Mouse (Mus musculus) neural tube, embryonic 11.5 days (tissue): Measurements from ENCODE around the gene 1500015O10Rik. TPM values are rescaled to one million over a fixed set of nuclear protein-coding genes. Genes with fewer than 3 reads are reported as not detected.

Experiments
- ATAC-seq: fragments of 200-750 bp; cut with Nextera tagmentation; 2 replicates; pipeline ENCODE4 v1.8.0; 2017; ENCODE audit warnings: moderate number of reproducible peaks, mild to moderate bottlenecking, moderate TSS enrichment, moderate library complexity; ENCODE audit not compliant: insufficient read depth, low FRiP score, low TSS enrichment
- DNase-seq: peaks from one replicate; pipeline ENCODE4 v3.0.0-alpha.2; 2015; ENCODE audit warnings: low spot score
- H3K27ac ChIP-seq: fragments of 300-500 bp; sonication (generic); 2 replicates; pipeline ENCODE4 v1.5.1; 2014; ENCODE audit warnings: low read depth, mild to moderate bottlenecking, low read length
- H3K27me3 ChIP-seq: fragments of 300-500 bp; sonication (generic); 2 replicates; pipeline ENCODE4 v1.6.1; 2014; ENCODE audit warnings: mild to moderate bottlenecking, low read length, mixed read lengths; ENCODE audit not compliant: control insufficient read depth, insufficient read depth
- H3K36me3 ChIP-seq: fragments of 300-500 bp; sonication (generic); 2 replicates; pipeline ENCODE4 v1.6.1; 2014; ENCODE audit warnings: mild to moderate bottlenecking, low read length, moderate library complexity, mixed read lengths; ENCODE audit not compliant: control insufficient read depth, insufficient read depth
- H3K4me1 ChIP-seq: fragments of 300-500 bp; sonication (generic); 2 replicates; pipeline ENCODE4 v1.6.1; 2014; ENCODE audit warnings: low read length, mixed read lengths; ENCODE audit not compliant: control insufficient read depth, insufficient read depth
- H3K4me2 ChIP-seq: fragments of 300-500 bp; sonication (generic); 2 replicates; pipeline ENCODE4 v1.6.1; 2014; ENCODE audit warnings: low read depth, mild to moderate bottlenecking, moderate library complexity
- H3K4me3 ChIP-seq: fragments of 300-500 bp; sonication (generic); 2 replicates; pipeline ENCODE4 v1.5.1; 2014; ENCODE audit warnings: low read depth, low read length
- H3K9ac ChIP-seq: fragments of 300-500 bp; sonication (generic); 2 replicates; pipeline ENCODE4 v1.6.1; 2014; ENCODE audit warnings: mild to moderate bottlenecking, low read length
- H3K9me3 ChIP-seq: fragments of 300-500 bp; sonication (generic); 2 replicates; pipeline ENCODE4 v1.6.1; 2016; ENCODE audit warnings: low read length; ENCODE audit not compliant: control insufficient read depth
- WGBS: fragments of 180-500 bp; shearing (Covaris S2); extraction: QIAGEN DNeasy Blood & Tissue Kit; methylation state at CpG from one replicate; pipeline ENCODE4 v1.1.7; 2014; 5-methylcytosine and 5-hydroxymethylcytosine counted together
- polyA plus RNA-seq: library from polyadenylated mRNA; unstranded; fragments of >200 nt; fragmentation: Nextera tagmentation; extraction: Ambion mirVana; gene quantifications from 2 replicates; pipeline ENCODE4 v1.2.1, GENCODE M21; 2014

1500015O10Rik gene
- polyA plus RNA-seq, 1 experiment from 2014 or later, result 0.27 TPM

DNA sequence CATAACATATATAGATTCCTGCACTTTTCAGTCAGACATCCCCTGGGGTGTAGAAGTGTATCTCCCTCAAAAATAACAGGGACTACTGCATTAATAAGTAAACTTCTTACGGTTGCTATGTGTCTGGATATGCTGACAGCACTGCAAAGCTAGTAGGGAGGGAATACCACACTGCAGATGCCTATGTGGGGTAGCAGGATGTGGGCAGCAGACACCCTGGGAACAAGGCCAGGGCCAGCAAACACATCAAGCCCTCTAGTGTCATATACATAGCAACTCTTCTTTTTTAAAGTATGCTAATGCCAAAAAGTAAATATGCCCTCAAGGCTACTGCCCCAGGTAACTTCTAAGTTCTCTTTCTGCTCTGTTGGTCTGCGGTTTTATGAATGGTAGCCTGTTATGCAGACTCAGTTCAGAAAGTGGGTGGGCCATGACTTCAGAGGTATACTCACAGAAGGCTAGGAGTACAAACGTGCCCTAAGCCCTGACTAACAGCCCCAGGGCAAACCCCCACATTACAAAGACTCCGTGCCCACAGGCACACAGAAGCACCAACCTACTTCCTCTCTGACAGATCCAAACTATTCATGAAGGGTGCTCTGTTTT lies 38.1 kb downstream of the 1500015O10Rik start:
- ATAC-seq, result no peak
- peaks cover 3% of the 10 kb centered on the region; the same call in 1 of the 2 replicates for H3K36me3 ChIP-seq
- WGBS, result 81% methylated on average over 4 of the region's 4 CpGs

DNA sequence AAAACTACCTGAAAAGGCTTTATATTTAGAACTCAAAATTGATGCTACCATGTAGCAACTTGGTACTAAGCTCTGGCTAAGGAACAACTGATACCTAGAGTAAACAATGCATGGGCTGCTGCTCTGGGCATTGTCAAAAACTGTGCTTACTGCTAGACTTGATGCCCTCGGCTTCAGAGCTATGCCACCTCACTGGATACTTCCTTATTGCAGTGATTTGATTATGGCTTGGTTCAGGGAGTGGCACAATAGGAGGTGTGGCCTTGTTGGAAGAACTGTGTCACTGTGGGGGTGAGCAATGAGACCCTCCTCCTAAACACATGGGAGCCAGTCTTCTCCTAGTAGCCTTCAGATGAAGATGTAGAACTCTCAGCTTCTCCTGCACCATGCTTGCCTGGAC lies 38.9 kb downstream of the 1500015O10Rik start:
- Histone ChIP-seq H3K9ac (no peak overlapping the region), H3K27ac (no peak overlapping the region), H3K27me3 (no peaks in the 10 kb centered on the region), H3K4me3 (no peak overlapping the region), H3K36me3 (peaks cover 3% of the 10 kb centered on the region; the same call in 1 of the 2 replicates), H3K9me3 (no peaks in the 10 kb centered on the region), H3K4me2 (no peak overlapping the region), H3K4me1 (no peaks in the 10 kb centered on the region)
- DNase-seq (no peak), ATAC-seq (no peak)
- 73% methylated on average over 1 of the region's 1 CpGs for WGBS

More for the DNA sequence above, 38.1 kb downstream of the 1500015O10Rik start:
- H3K4me2 ChIP-seq, result no peak overlapping the region
- no peaks in the 10 kb centered on the region for H3K4me1 ChIP-seq
- H3K9ac ChIP-seq, result no peak overlapping the region
- H3K4me3 ChIP-seq, result no peak overlapping the region
- H3K27ac ChIP-seq, result no peak overlapping the region
- H3K9me3 ChIP-seq, result no peaks in the 10 kb centered on the region
- DNase-seq, result no peak
- no peaks in the 10 kb centered on the region for H3K27me3 ChIP-seq

DNA sequence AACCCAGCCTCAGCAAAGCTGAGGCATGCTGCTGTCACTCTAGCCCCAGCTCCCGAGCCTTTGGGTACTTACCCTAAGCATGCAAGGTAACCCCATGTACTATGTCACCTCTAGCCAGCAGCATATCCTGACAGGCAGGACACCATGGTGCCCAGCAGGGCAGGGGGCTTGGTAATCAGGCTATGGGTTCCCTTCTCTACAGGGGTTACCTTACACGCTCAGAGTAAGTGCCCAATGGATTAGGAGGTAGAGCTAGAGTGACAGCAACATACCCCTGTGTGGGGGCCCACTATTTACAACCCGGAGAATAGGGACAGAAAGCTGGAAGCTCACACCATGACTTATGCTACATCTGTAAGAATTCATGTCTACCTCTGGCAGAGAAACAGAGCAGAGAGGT lies 39.6 kb downstream of the 1500015O10Rik start:
- Histone ChIP-seq H3K27me3 (no peaks in the 10 kb centered on the region), H3K4me3 (no peak overlapping the region), H3K4me1 (no peaks in the 10 kb centered on the region), H3K4me2 (no peak overlapping the region), H3K9ac (no peak overlapping the region), H3K36me3 (peaks cover 3% of the 10 kb centered on the region), H3K9me3 (no peaks in the 10 kb centered on the region), H3K27ac (no peak overlapping the region)
- ATAC-seq, result no peak
- 92% methylated on average over 3 of the region's 3 CpGs for WGBS
- no peak for DNase-seq

DNA sequence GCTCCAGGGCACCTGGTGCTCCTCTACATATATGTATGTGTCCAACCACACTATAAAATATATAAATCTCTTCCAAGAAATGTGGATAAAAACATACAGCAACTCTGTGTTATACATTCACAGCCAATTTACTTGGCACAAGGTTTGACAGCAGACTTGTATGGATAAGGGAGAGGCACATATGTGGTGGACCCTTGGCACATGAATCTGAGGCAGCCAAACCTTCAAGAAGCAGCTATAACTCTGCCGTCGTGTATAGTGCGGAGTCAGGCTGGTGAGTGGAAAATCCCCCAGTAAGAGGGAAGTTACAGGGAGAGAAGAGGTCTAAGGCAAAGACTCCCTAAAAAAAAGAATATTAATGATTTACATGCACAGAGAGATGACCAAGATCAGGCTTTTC lies 42.3 kb downstream of the 1500015O10Rik start:
- Histone ChIP-seq H3K36me3 (peaks cover 3% of the 10 kb centered on the region), H3K4me3 (no peak overlapping the region), H3K27me3 (no peaks in the 10 kb centered on the region), H3K27ac (no peak overlapping the region), H3K4me2 (no peak overlapping the region), H3K9ac (no peak overlapping the region), H3K9me3 (no peaks in the 10 kb centered on the region), H3K4me1 (no peaks in the 10 kb centered on the region)
- no peak for ATAC-seq
- WGBS, result 92% methylated on average over 3 of the region's 3 CpGs
- no peak for DNase-seq

DNA sequence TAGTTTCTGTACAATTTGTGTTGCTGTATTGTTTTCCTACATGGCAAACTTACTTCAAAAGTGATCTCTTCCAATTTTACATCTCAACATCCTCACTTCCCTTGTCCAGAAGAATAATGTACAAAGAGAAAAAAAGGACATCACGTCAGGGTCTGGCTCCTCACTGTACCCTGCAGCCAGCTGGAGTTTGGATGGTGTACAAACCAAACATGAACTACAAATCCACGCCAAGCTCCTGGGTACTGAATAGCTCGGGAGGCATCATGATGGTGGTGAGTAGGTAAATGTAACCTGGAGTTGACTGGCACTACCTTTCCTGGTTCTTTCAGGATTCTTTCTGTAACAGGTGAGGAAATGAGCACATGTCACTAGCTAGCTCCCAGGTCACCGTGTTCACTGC lies 43.7 kb downstream of the 1500015O10Rik start:
- DNase-seq (no peak), ATAC-seq (no peak)
- no peak overlapping the region for H3K27ac ChIP-seq
- no peak overlapping the region for H3K9ac ChIP-seq
- no peak overlapping the region for H3K4me3 ChIP-seq
- H3K9me3 ChIP-seq, result no peaks in the 10 kb centered on the region
- H3K36me3 ChIP-seq, result peaks cover 6% of the 10 kb centered on the region
- WGBS, result 94% methylated on average over 4 of the region's 4 CpGs
- no peak overlapping the region for H3K4me2 ChIP-seq
- no peaks in the 10 kb centered on the region for H3K27me3 ChIP-seq
- H3K4me1 ChIP-seq, result no peaks in the 10 kb centered on the region

DNA sequence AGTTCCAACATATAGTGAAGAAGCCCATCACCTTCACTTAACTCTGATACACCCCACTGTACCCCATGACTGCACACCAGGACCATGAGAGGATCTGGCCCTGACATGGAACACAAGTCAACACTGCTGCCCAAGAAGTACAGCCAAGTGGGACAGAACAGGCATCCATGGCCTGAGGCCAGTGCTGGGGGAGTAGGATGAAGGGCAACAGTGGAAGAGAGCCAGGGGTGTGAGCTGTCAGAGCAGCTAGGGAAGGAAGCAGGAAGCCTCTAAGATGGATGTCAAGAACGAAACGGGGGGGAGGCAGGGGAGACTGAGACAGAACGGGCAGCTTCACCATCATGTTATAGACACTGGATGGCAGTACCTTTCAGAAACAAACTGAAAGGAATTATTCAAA lies 45.7 kb downstream of the 1500015O10Rik start:
- WGBS, result 92% methylated on average over 3 of the region's 3 CpGs
- Histone ChIP-seq H3K4me2 (no peak overlapping the region), H3K27me3 (no peaks in the 10 kb centered on the region), H3K4me1 (no peaks in the 10 kb centered on the region), H3K9ac (no peak overlapping the region), H3K27ac (no peak overlapping the region), H3K4me3 (no peak overlapping the region), H3K9me3 (no peaks in the 10 kb centered on the region), H3K36me3 (peaks cover 6% of the 10 kb centered on the region)
- DNase-seq (no peak), ATAC-seq (no peak)

DNA sequence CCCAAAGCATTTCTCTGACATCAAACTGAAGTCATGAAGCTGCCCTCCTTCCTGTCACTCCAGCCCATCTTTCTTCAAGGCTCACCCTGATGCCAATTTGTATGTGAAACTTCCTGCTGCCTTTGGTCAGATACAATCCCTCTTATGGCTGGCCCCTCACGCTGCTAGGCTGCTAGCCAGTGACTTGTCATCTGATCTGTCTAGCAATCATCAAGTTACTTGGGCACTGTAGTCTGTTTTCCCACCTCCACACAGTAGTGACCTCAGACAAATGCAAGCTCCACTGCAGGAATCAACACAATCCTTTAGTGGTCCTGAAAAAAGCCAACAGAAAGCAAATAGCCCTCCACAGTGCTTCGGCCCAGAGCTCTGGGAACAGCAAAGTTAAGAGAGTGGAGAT lies 50.8 kb downstream of the 1500015O10Rik start:
- no peak overlapping the region for H3K4me2 ChIP-seq
- H3K9me3 ChIP-seq, result no peaks in the 10 kb centered on the region
- no peaks in the 10 kb centered on the region for H3K4me1 ChIP-seq
- no peak overlapping the region for H3K4me3 ChIP-seq
- no peak for DNase-seq
- H3K9ac ChIP-seq, result no peak overlapping the region
- H3K36me3 ChIP-seq, result peaks cover 3% of the 10 kb centered on the region; the same call in 1 of the 2 replicates
- 76% methylated on average over 2 of the region's 2 CpGs for WGBS
- no peak overlapping the region for H3K27ac ChIP-seq
- ATAC-seq, result no peak
- H3K27me3 ChIP-seq, result no peaks in the 10 kb centered on the region

DNA sequence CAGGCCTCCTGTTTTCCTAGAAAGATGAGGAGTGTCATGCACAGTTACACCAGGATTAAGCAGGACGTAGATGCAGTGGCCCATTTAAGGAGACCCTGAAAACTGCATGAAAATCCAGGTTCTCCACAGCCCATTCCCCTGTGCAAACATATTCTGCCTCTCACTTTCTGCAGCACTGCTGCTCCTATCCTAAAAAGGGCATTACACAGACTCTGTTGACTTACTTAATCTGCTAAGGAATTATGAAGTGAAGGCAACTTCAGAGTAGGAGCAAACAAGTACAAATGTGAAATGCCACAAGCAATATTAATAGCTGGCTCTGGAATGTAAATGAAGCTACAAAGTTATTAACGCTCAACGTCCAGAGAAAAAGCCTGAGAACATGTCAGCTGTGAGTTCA lies 51.3 kb downstream of the 1500015O10Rik start:
- ATAC-seq, result no peak
- H3K36me3 ChIP-seq, result peaks cover 3% of the 10 kb centered on the region; the same call in 1 of the 2 replicates
- H3K27me3 ChIP-seq, result no peaks in the 10 kb centered on the region
- no peak overlapping the region for H3K4me2 ChIP-seq
- no peak overlapping the region for H3K9ac ChIP-seq
- no peak overlapping the region for H3K4me3 ChIP-seq
- H3K9me3 ChIP-seq, result no peaks in the 10 kb centered on the region
- H3K4me1 ChIP-seq, result no peaks in the 10 kb centered on the region
- DNase-seq, result no peak
- 84% methylated on average over 3 of the region's 3 CpGs for WGBS
- H3K27ac ChIP-seq, result no peak overlapping the region

DNA sequence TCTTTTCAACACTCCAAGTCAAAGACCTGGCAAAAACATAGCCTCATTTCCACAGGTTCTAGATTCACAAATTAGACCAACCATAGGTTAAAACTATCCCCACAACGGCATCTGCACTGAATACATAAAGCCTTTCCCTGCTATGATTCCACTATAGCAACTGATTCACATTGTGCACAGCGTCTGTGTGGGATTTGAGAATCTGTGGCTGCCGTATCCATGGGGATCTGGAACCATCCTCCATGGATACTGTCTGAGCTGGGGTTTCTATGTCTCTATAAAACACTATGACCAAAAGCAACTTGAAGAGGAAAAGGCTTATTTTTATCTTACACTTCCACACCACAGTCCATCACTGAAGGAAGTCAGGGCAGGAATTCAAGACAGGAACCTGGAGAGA lies 52.3 kb downstream of the 1500015O10Rik start:
- H3K36me3 ChIP-seq, result peaks cover 3% of the 10 kb centered on the region; the same call in 1 of the 2 replicates
- no peaks in the 10 kb centered on the region for H3K9me3 ChIP-seq
- no peak overlapping the region for H3K4me2 ChIP-seq
- H3K9ac ChIP-seq, result no peak overlapping the region
- 93% methylated on average over 3 of the region's 3 CpGs for WGBS
- H3K27ac ChIP-seq, result no peak overlapping the region
- no peaks in the 10 kb centered on the region for H3K27me3 ChIP-seq
- H3K4me3 ChIP-seq, result no peak overlapping the region
- ATAC-seq (no peak), DNase-seq (no peak)
- H3K4me1 ChIP-seq, result no peaks in the 10 kb centered on the region
